Mouse (Mus musculus) ES-E14 (cell line): Measurements from ENCODE around the gene Eif2ak4. TPM values are rescaled to one million over a fixed set of nuclear protein-coding genes. Genes with fewer than 3 reads are reported as not detected.

Experiments
- DNase-seq: peaks from one replicate; pipeline ENCODE4 v3.0.0-alpha.2; 2013; ENCODE audit warnings: low read depth, low spot score
- H3K27ac ChIP-seq: 2 replicates; pipeline ENCODE4 v1.5.1; 2012; ENCODE audit warnings: low read depth, mild to moderate bottlenecking, low read length, moderate library complexity, mixed read lengths; ENCODE audit not compliant: poor library complexity, insufficient read depth, severe bottlenecking
- H3K36me3 ChIP-seq: 2 replicates; pipeline ENCODE4 v1.6.1; 2012; ENCODE audit warnings: mild to moderate bottlenecking, low read length, moderate library complexity, mixed read lengths; ENCODE audit not compliant: control insufficient read depth, poor library complexity, insufficient read depth, severe bottlenecking
- H3K4me1 ChIP-seq, 2 experiments: fragments of 150-350 bp in 1 of 2; sonication (generic) in 1 of 2; 2 replicates each; pipeline ENCODE4 v1.6.1; 2012; ENCODE audit warnings: low read length in 2 of 2, mild to moderate bottlenecking in 1 of 2, mixed read lengths in 1 of 2; ENCODE audit not compliant: control insufficient read depth in 2 of 2, insufficient read depth in 2 of 2, poor library complexity in 1 of 2
- H3K4me3 ChIP-seq, 2 experiments: fragments of 150-350 bp in 1 of 2; sonication (generic) in 1 of 2; 2 replicates each; pipeline ENCODE4 v1.5.1; 2012; ENCODE audit warnings: low read length in 2 of 2, low read depth in 1 of 2, mild to moderate bottlenecking in 1 of 2, mixed read lengths in 1 of 2; ENCODE audit not compliant: insufficient read depth in 1 of 2, poor library complexity in 1 of 2, severe bottlenecking in 1 of 2
- H3K9ac ChIP-seq: 2 replicates; pipeline ENCODE4 v1.6.1; 2012; ENCODE audit warnings: low read depth, mild to moderate bottlenecking, low read length, mixed read lengths; ENCODE audit not compliant: poor library complexity, insufficient read depth, severe bottlenecking
- H3K9me3 ChIP-seq: fragments of 150-350 bp; sonication (generic); 2 replicates; pipeline ENCODE4 v1.6.1; 2012; ENCODE audit warnings: low read depth, mild to moderate bottlenecking, low read length; ENCODE audit not compliant: control insufficient read depth, insufficient read depth
- CHD2 ChIP-seq: IDR thresholded peaks from 2 replicates; pipeline ENCODE4 v1.6.1; 2014; ENCODE audit warnings: mild to moderate bottlenecking, low read depth, low read length, inconsistent platforms
- HCFC1 ChIP-seq: IDR thresholded peaks from 2 replicates; pipeline ENCODE4 v1.6.1; 2012; ENCODE audit warnings: low read length, inconsistent platforms, borderline replicate concordance; ENCODE audit not compliant: insufficient read depth
- MAFK ChIP-seq: IDR thresholded peaks from 2 replicates; pipeline ENCODE4 v1.6.1; 2014; ENCODE audit warnings: mild to moderate bottlenecking, low read depth, low read length, inconsistent platforms; ENCODE audit not compliant: insufficient read depth
- ZC3H11A ChIP-seq: IDR thresholded peaks from 2 replicates; pipeline ENCODE4 v1.6.1; 2012; ENCODE audit warnings: low read depth, mild to moderate bottlenecking, inconsistent platforms, low read length, borderline replicate concordance
- ZNF384 ChIP-seq: IDR thresholded peaks from 2 replicates; pipeline ENCODE4 v1.6.1; 2012; ENCODE audit warnings: low read depth, low read length, inconsistent platforms
- in situ Hi-C, 2 experiments: fragments of 600-800 bp; cut with MboI; formaldehyde crosslinking; loops; one replicate each; pipeline ENCODE4 v1.15.1; 2025; ENCODE audit warnings: low sequenced_read_pairs in 2 of 2, inconsistent platforms in 1 of 2; ENCODE audit not compliant: unreplicated experiment in 2 of 2
- total RNA-seq: library from RNA; depleted of rRNA; stranded (reverse); fragments of 300-350 nt; gene quantifications from 2 replicates; pipeline ENCODE4 v1.2.3, GENCODE M21; 2012

The Eif2ak4 gene
- total RNA-seq, 1 experiment: 8.1 TPM

GRCm38 (mm10) chr2:118491741-118492395 lies 103.5 kb downstream of the Eif2ak4 start:
- Histone ChIP-seq H3K9ac (no peak overlapping the region), H3K4me1 (peaks cover 1 to 6% of the 10 kb centered on the region in 2 experiments; a peak in 1 of 4 replicates), H3K36me3 (no peaks in the 10 kb centered on the region), H3K9me3 (no peaks in the 10 kb centered on the region), H3K4me3 (no peak overlapping the region), H3K27ac (no peak overlapping the region)
- no peak for DNase-seq
- TF ChIP-seq ZC3H11A (no peak), CHD2 (no peak), HCFC1 (no peak), MAFK (no peak), ZNF384 (no peak)
- in situ Hi-C loops: loop anchor here in 1 of 2 experiments (25.0 kb wide), 1 partner anchor 395 kb away; no protein-coding TSS in a partner anchor

- H3K4me3 ChIP-seq: no peak overlapping the region
- in situ Hi-C loops: loop anchor here in 1 of 2 experiments (25.0 kb wide), 1 partner anchor 392 kb away; no protein-coding TSS in a partner anchor
- TF ChIP-seq CHD2 (no peak), ZNF384 (no peak), ZC3H11A (no peak), MAFK (no peak), HCFC1 (no peak)
- no peak for DNase-seq
- H3K4me1 ChIP-seq: peaks cover 0 to 2% of the 10 kb centered on the region in 2 experiments; a peak in 1 of 4 replicates
- H3K9ac ChIP-seq: no peak overlapping the region
- no peak overlapping the region for H3K27ac ChIP-seq
- H3K9me3 ChIP-seq: no peaks in the 10 kb centered on the region
- no peaks in the 10 kb centered on the region for H3K36me3 ChIP-seq
These were observed 106.6 kb downstream of the Eif2ak4 start for GRCm38 (mm10) chr2:118495024-118495423.

- no peak for DNase-seq
- in situ Hi-C loops: loop anchor here in 1 of 2 experiments (25.0 kb wide), 1 partner anchor 389 kb away; no protein-coding TSS in a partner anchor
- Histone ChIP-seq H3K9me3 (no peaks in the 10 kb centered on the region), H3K4me3 (no peak overlapping the region), H3K36me3 (no peaks in the 10 kb centered on the region), H3K4me1 (peaks cover 0 to 2% of the 10 kb centered on the region in 2 experiments; a peak in 1 of 4 replicates), H3K27ac (no peak overlapping the region), H3K9ac (no peak overlapping the region)
- TF ChIP-seq ZC3H11A: no peak
- TF ChIP-seq ZNF384: no peak
- TF ChIP-seq HCFC1: no peak
- TF ChIP-seq CHD2: no peak
- TF ChIP-seq MAFK: no peak
These were observed 109.5 kb downstream of the Eif2ak4 start for GRCm38 (mm10) chr2:118497890-118498289.

GRCm38 (mm10) chr2:118498476-118498875 lies 110.1 kb downstream of the Eif2ak4 start:
- Histone ChIP-seq H3K9ac (no peak overlapping the region), H3K36me3 (no peaks in the 10 kb centered on the region), H3K9me3 (no peaks in the 10 kb centered on the region), H3K4me3 (no peak overlapping the region), H3K4me1 (peaks cover 0 to 2% of the 10 kb centered on the region in 2 experiments; a peak in 1 of 4 replicates), H3K27ac (no peak overlapping the region)
- in situ Hi-C loops: loop anchor here in 1 of 2 experiments (25.0 kb wide), 1 partner anchor 389 kb away; no protein-coding TSS in a partner anchor
- no peak for TF ChIP-seq HCFC1
- TF ChIP-seq MAFK: no peak
- no peak for TF ChIP-seq ZC3H11A
- TF ChIP-seq ZNF384: no peak
- TF ChIP-seq CHD2: no peak
- no peak for DNase-seq
